ENCODE assay signal across 29 mouse cellular contexts in genomic region chr12:98406598-98406997, GRCm38 (mm10).
A peak's percentile ranks its signal among the peaks of the same experiment; 100 is the strongest.
DNase-seq lines count a peak whose midpoint lies in the region; ATAC-seq and TF ChIP-seq lines count a peak whose summit lies in the region.
"Had no signal": no experiment of that assay in that cellular context is flagged by ENCODE, and none has a peak within 500 bp of the region (broad histone marks: within the 10 kb centered on the region; RNA-seq: fewer than 3 reads in every experiment).

No protein-coding gene starts in this region.

- no peak overlapping the region for H3K4me2 ChIP-seq in hindbrain, embryonic 11.5 days (replicated peaks; ENCODE audit: low read depth, low read length)
- no peak overlapping the region for H3K4me2 ChIP-seq in hindbrain, embryonic 16.5 days (ENCODE audit: low read length)
- no peak overlapping the region for H3K4me2 ChIP-seq in kidney, postnatal 0 days (ENCODE audit: low read length)
- no peak overlapping the region for H3K4me2 ChIP-seq in forebrain, embryonic 15.5 days (replicated peaks)
- H3K4me2 ChIP-seq: forebrain, embryonic 13.5 days; heart, embryonic 13.5 days; hindbrain, embryonic 12.5 days; hindbrain, embryonic 15.5 days; intestine, embryonic 15.5 days had no signal

- TF ChIP-seq CTCF in kidney, postnatal 0 days (IDR thresholded peaks at IDR 0.05; ENCODE audit: low read depth) = no peak

- no peak overlapping the region for H3K4me3 ChIP-seq in hindbrain, embryonic 11.5 days (ENCODE audit: low read depth, low read length)
- H3K4me3 ChIP-seq in hindbrain, embryonic 16.5 days (ENCODE audit: low read length) = no peak overlapping the region
- no peak overlapping the region for H3K4me3 ChIP-seq in kidney, postnatal 0 days (replicated peaks; ENCODE audit: low read depth, low read length)
- no peak overlapping the region for H3K4me3 ChIP-seq in forebrain, embryonic 15.5 days
- H3K4me3 ChIP-seq: forebrain, embryonic 10.5 days; forebrain, embryonic 13.5 days; heart, adult 2 months; heart, embryonic 10.5 days; heart, embryonic 13.5 days; hindbrain, embryonic 12.5 days; hindbrain, embryonic 15.5 days; intestine, embryonic 15.5 days had no signal

- no peaks in the 10 kb centered on the region for H3K9me3 ChIP-seq in hindbrain, embryonic 11.5 days (ENCODE audit: control insufficient read depth, low read length)
- H3K9me3 ChIP-seq in hindbrain, embryonic 16.5 days (ENCODE audit: control insufficient read depth, low read length) = no peaks in the 10 kb centered on the region
- H3K9me3 ChIP-seq in kidney, postnatal 0 days (replicated peaks; ENCODE audit: low read length) = no peaks in the 10 kb centered on the region
- H3K9me3 ChIP-seq in forebrain, embryonic 15.5 days = no peaks in the 10 kb centered on the region
- H3K9me3 ChIP-seq: forebrain, embryonic 10.5 days; forebrain, embryonic 13.5 days; G1E; heart, embryonic 10.5 days; heart, embryonic 13.5 days; hindbrain, embryonic 12.5 days; hindbrain, embryonic 15.5 days; intestine, embryonic 15.5 days had no signal

- no peak for DNase-seq in hindbrain, embryonic 11.5 days (ENCODE audit: low spot score)
- peak; percentile 14 for DNase-seq in kidney, postnatal 0 days (ENCODE audit: low spot score)
- no peak for DNase-seq in kidney, postnatal 4 days
- peak; percentile 26 for DNase-seq in forelimb bud, embryonic 11.5 days (ENCODE audit: low read depth, low spot score)
- no peak for DNase-seq in adipocyte (ENCODE audit: low spot score)
- DNase-seq: adrenal gland, adult 2 months; adrenal gland, postnatal 14 days; B cell, adult 2 months; cerebellum, adult 11 months; cerebellum, adult 8-10 months; cerebellum, postnatal 10 days; forebrain, postnatal 0 days; gastrocnemius, postnatal 25 days; heart, adult 2 months; heart, postnatal 14 days; heart, postnatal 4 days had no signal

- no peaks in the 10 kb centered on the region for H3K36me3 ChIP-seq in hindbrain, embryonic 11.5 days (ENCODE audit: control insufficient read depth, insufficient read depth, low read length)
- no peaks in the 10 kb centered on the region for H3K36me3 ChIP-seq in hindbrain, embryonic 16.5 days (ENCODE audit: control insufficient read depth, insufficient read depth, low read length)
- H3K36me3 ChIP-seq in kidney, postnatal 0 days (ENCODE audit: insufficient read depth, low read length) = no peaks in the 10 kb centered on the region
- H3K36me3 ChIP-seq in forebrain, embryonic 15.5 days = no peaks in the 10 kb centered on the region
- H3K36me3 ChIP-seq: forebrain, embryonic 10.5 days; G1E; heart, embryonic 10.5 days; heart, embryonic 13.5 days; hindbrain, embryonic 12.5 days; hindbrain, embryonic 15.5 days; intestine, embryonic 15.5 days had no signal

- no peak overlapping the region for H3K27ac ChIP-seq in hindbrain, embryonic 11.5 days (ENCODE audit: low read depth, low read length)
- no peak overlapping the region for H3K27ac ChIP-seq in hindbrain, embryonic 16.5 days (ENCODE audit: low read depth, low read length)
- H3K27ac ChIP-seq in kidney, postnatal 0 days = no peak overlapping the region
- H3K27ac ChIP-seq in forebrain, embryonic 15.5 days (replicated peaks) = no peak overlapping the region
- H3K27ac ChIP-seq: forebrain, embryonic 10.5 days; forebrain, embryonic 13.5 days; heart, adult 2 months; heart, embryonic 10.5 days; heart, embryonic 13.5 days; hindbrain, embryonic 12.5 days; hindbrain, embryonic 15.5 days; intestine, embryonic 15.5 days had no signal

- H3K27me3 ChIP-seq in hindbrain, embryonic 11.5 days (ENCODE audit: control insufficient read depth, insufficient read depth, low read length) = no peaks in the 10 kb centered on the region; the same call in 1 of the 2 replicates
- H3K27me3 ChIP-seq in hindbrain, embryonic 16.5 days (replicated peaks; ENCODE audit: control insufficient read depth, insufficient read depth, low read length) = no peaks in the 10 kb centered on the region
- H3K27me3 ChIP-seq in kidney, postnatal 0 days (ENCODE audit: insufficient read depth, low read length) = no peaks in the 10 kb centered on the region
- H3K27me3 ChIP-seq in forebrain, embryonic 15.5 days = no peaks in the 10 kb centered on the region
- H3K27me3 ChIP-seq: CH12.LX; forebrain, embryonic 13.5 days; heart, embryonic 13.5 days; hindbrain, embryonic 12.5 days; hindbrain, embryonic 15.5 days; intestine, embryonic 15.5 days; Patski had no signal

- no peak overlapping the region for H3K9ac ChIP-seq in hindbrain, embryonic 11.5 days (ENCODE audit: low read depth, low read length)
- H3K9ac ChIP-seq in hindbrain, embryonic 16.5 days (ENCODE audit: low read depth, low read length) = no peak overlapping the region
- no peak overlapping the region for H3K9ac ChIP-seq in kidney, postnatal 0 days (ENCODE audit: low read depth, low read length)
- H3K9ac ChIP-seq in forebrain, embryonic 15.5 days (replicated peaks) = no peak overlapping the region
- H3K9ac ChIP-seq: forebrain, embryonic 13.5 days; forebrain, postnatal 0 days; heart, embryonic 13.5 days; hindbrain, embryonic 12.5 days; hindbrain, embryonic 15.5 days; intestine, embryonic 15.5 days had no signal

- WGBS in hindbrain, embryonic 11.5 days = 27% methylated on average over 1 of the region's 1 CpGs
- 22% methylated on average over 1 of the region's 1 CpGs for WGBS in hindbrain, embryonic 16.5 days
- WGBS in kidney, postnatal 0 days = 10% methylated on average over 1 of the region's 1 CpGs
- 54% methylated on average over 1 of the region's 1 CpGs for WGBS in forebrain, embryonic 15.5 days

- H3K4me1 ChIP-seq in hindbrain, embryonic 11.5 days (replicated peaks; ENCODE audit: control insufficient read depth, insufficient read depth, low read length) = no peaks in the 10 kb centered on the region
- H3K4me1 ChIP-seq in hindbrain, embryonic 16.5 days (ENCODE audit: control insufficient read depth, insufficient read depth, low read depth, low read length) = no peaks in the 10 kb centered on the region
- no peaks in the 10 kb centered on the region for H3K4me1 ChIP-seq in kidney, postnatal 0 days (replicated peaks; ENCODE audit: insufficient read depth, low read length)
- no peaks in the 10 kb centered on the region for H3K4me1 ChIP-seq in forebrain, embryonic 15.5 days
- H3K4me1 ChIP-seq: forebrain, embryonic 13.5 days; heart, embryonic 10.5 days; heart, embryonic 13.5 days; hindbrain, embryonic 15.5 days; intestine, embryonic 15.5 days had no signal

- 0 out of 2 replicates have a peak, but pooled peaks have one; percentile 14 for ATAC-seq in hindbrain, embryonic 11.5 days (ENCODE audit: low FRiP score)
- no peak for ATAC-seq in hindbrain, embryonic 16.5 days
- ATAC-seq in kidney, postnatal 0 days (replicated peaks; ENCODE audit: low FRiP score, low read depth) = no peak
- ATAC-seq in megakaryocyte progenitor cell, adult 5-6 weeks (replicated peaks; ENCODE audit: poor library complexity) = peak; percentile 85
- no peak for ATAC-seq in forebrain, embryonic 15.5 days (replicated peaks)
- ATAC-seq: forebrain, embryonic 13.5 days; forebrain, postnatal 0 days; intestine, embryonic 15.5 days; Patski had no signal

Comparison
In these comparisons a context has a peak if more than half of its experiments do, and no peak if none do; other contexts are left out.
1. ATAC-seq: peak in hindbrain, embryonic 11.5 days (single experiment) and megakaryocyte progenitor cell, adult 5-6 weeks (single experiment); none in hindbrain, embryonic 16.5 days (single experiment), kidney, postnatal 0 days (single experiment) and forebrain, embryonic 15.5 days (single experiment).
2. DNase-seq: peak in kidney, postnatal 0 days (single experiment) and forelimb bud, embryonic 11.5 days (single experiment); none in hindbrain, embryonic 11.5 days (single experiment), kidney, postnatal 4 days (0 of 2) and adipocyte (single experiment).